Mouse (Mus musculus) stomach, embryonic 14.5 days (tissue): ENCODE measurements around the gene Wdr37. TPM values are rescaled to one million over a fixed set of nuclear protein-coding genes. Genes with fewer than 3 reads are reported as not detected.

Experiments used
- ATAC-seq: fragments of 200-750 bp; cut with Nextera tagmentation; 2 replicates; pipeline ENCODE4 v1.8.0; 2017; ENCODE audit warnings: low read depth, moderate TSS enrichment; ENCODE audit not compliant: insufficient number of reproducible peaks, insufficient read depth, low FRiP score
- H3K27ac ChIP-seq: fragments of 300-500 bp; sonication (generic); 2 replicates; pipeline ENCODE4 v1.5.1; 2014; ENCODE audit warnings: mild to moderate bottlenecking, low read length, moderate library complexity, mixed read lengths
- H3K27me3 ChIP-seq: fragments of 300-500 bp; sonication (generic); 2 replicates; pipeline ENCODE4 v1.6.1; 2014; ENCODE audit warnings: low read length, control low read depth, mixed read lengths; ENCODE audit not compliant: control insufficient read depth, insufficient read depth
- H3K36me3 ChIP-seq: fragments of 300-500 bp; sonication (generic); 2 replicates; pipeline ENCODE4 v1.6.1; 2014; ENCODE audit warnings: mild to moderate bottlenecking, control low read depth, low read length, moderate library complexity, mixed read lengths; ENCODE audit not compliant: control insufficient read depth, insufficient read depth
- H3K4me1 ChIP-seq: fragments of 300-500 bp; sonication (generic); 2 replicates; pipeline ENCODE4 v1.6.1; 2014; ENCODE audit warnings: low read length, control low read depth, mixed read lengths; ENCODE audit not compliant: control insufficient read depth, insufficient read depth
- H3K4me2 ChIP-seq: fragments of 300-500 bp; sonication (generic); replicated peaks from 2 replicates; pipeline ENCODE4 v1.6.1; 2014; ENCODE audit warnings: low read depth, low read length, control low read depth
- H3K4me3 ChIP-seq: fragments of 300-500 bp; sonication (generic); 2 replicates; pipeline ENCODE4 v1.5.1; 2014; ENCODE audit warnings: low read depth, low read length, control low read depth
- H3K9ac ChIP-seq: fragments of 300-500 bp; sonication (generic); replicated peaks from 2 replicates; pipeline ENCODE4 v1.6.1; 2014; ENCODE audit warnings: low read depth, mild to moderate bottlenecking, control low read depth, low read length, moderate library complexity, mixed read lengths
- H3K9me3 ChIP-seq: fragments of 300-500 bp; sonication (generic); 2 replicates; pipeline ENCODE4 v1.6.1; 2016; ENCODE audit warnings: low read depth, low read length, control low read depth; ENCODE audit not compliant: control insufficient read depth
- WGBS: fragments of 180-500 bp; shearing (Covaris S2); extraction: QIAGEN DNeasy Blood & Tissue Kit; methylation state at CpG from one replicate; pipeline ENCODE4 v1.1.7; 2014; 5-methylcytosine and 5-hydroxymethylcytosine counted together
- polyA plus RNA-seq: library from polyadenylated mRNA; unstranded; fragments of >200 nt; fragmentation: Nextera tagmentation; extraction: Ambion mirVana; gene quantifications from 2 replicates; pipeline ENCODE4 v1.2.1, GENCODE M21; 2014

Gene Wdr37
- polyA plus RNA-seq, 1 experiment from 2014 or later = 26.4 TPM

- H3K9ac ChIP-seq = no peak overlapping the region
- H3K4me2 ChIP-seq = no peak overlapping the region
- H3K36me3 ChIP-seq = no peaks in the 10 kb centered on the region
- no peaks in the 10 kb centered on the region for H3K9me3 ChIP-seq
- H3K4me1 ChIP-seq = peaks cover 8% of the 10 kb centered on the region; the same call in 1 of the 2 replicates
- H3K27ac ChIP-seq = no peak overlapping the region
- ATAC-seq = no peak
- no peaks in the 10 kb centered on the region for H3K27me3 ChIP-seq
- 98% methylated on average over 1 of the region's 1 CpGs for WGBS
- no peak overlapping the region for H3K4me3 ChIP-seq
Observed at GRCm38 (mm10) chr13:8873776-8874175, 2.1 kb upstream of the Wdr37 start.

GRCm38 (mm10) chr13:8870510-8871313 lies 997 bp downstream of the Wdr37 start:
- Histone ChIP-seq H3K36me3 (no peaks in the 10 kb centered on the region; the same call in 1 of the 2 replicates), H3K27ac (peak overlapping the region; percentile 99), H3K9ac (peak overlapping the region; percentile 72), H3K27me3 (no peaks in the 10 kb centered on the region), H3K4me3 (peak overlapping the region; percentile 85), H3K4me1 (peaks cover 8% of the 10 kb centered on the region; the same call in 1 of the 2 replicates), H3K9me3 (no peaks in the 10 kb centered on the region), H3K4me2 (peak overlapping the region; percentile 79)
- WGBS = under 1% methylated on average over 57 of the region's 57 CpGs
- ATAC-seq = peak; percentile 91

GRCm38 (mm10) chr13:8870160-8870509 lies 1.6 kb downstream of the Wdr37 start:
- no peak for ATAC-seq
- 5% methylated on average over 9 of the region's 9 CpGs for WGBS
- H3K27ac ChIP-seq = peak overlapping the region; percentile 99; the same call in 1 of the 2 replicates
- no peaks in the 10 kb centered on the region for H3K27me3 ChIP-seq
- H3K4me1 ChIP-seq = peaks cover 8% of the 10 kb centered on the region; the same call in 1 of the 2 replicates
- peak overlapping the region; percentile 85 for H3K4me3 ChIP-seq
- H3K9ac ChIP-seq = peak overlapping the region; percentile 72
- H3K9me3 ChIP-seq = no peaks in the 10 kb centered on the region
- no peaks in the 10 kb centered on the region; the same call in 1 of the 2 replicates for H3K36me3 ChIP-seq
- peak overlapping the region; percentile 79 for H3K4me2 ChIP-seq

- Histone ChIP-seq H3K4me2 (peak overlapping the region; percentile 79), H3K4me1 (peaks cover 8% of the 10 kb centered on the region; the same call in 1 of the 2 replicates), H3K36me3 (no peaks in the 10 kb centered on the region; the same call in 1 of the 2 replicates), H3K9ac (peak overlapping the region; percentile 72; the same call in 1 of the 2 replicates), H3K4me3 (peak overlapping the region; percentile 85), H3K27me3 (no peaks in the 10 kb centered on the region), H3K27ac (no peak overlapping the region), H3K9me3 (no peaks in the 10 kb centered on the region)
- no peak for ATAC-seq
- 59% methylated on average over 5 of the region's 5 CpGs for WGBS
Observed at GRCm38 (mm10) chr13:8869578-8870157, 2.0 kb downstream of the Wdr37 start.

- no peak overlapping the region for H3K9ac ChIP-seq
- no peak overlapping the region for H3K4me3 ChIP-seq
- H3K9me3 ChIP-seq = no peaks in the 10 kb centered on the region
- H3K27ac ChIP-seq = no peak overlapping the region
- no peaks in the 10 kb centered on the region for H3K27me3 ChIP-seq
- no peak for ATAC-seq
- no peaks in the 10 kb centered on the region; the same call in 1 of the 2 replicates for H3K36me3 ChIP-seq
- H3K4me2 ChIP-seq = no peak overlapping the region
- H3K4me1 ChIP-seq = peaks cover 8% of the 10 kb centered on the region; the same call in 1 of the 2 replicates
- WGBS = 87% methylated on average over 7 of the region's 7 CpGs
Observed at GRCm38 (mm10) chr13:8866612-8867011, 5.1 kb downstream of the Wdr37 start.

GRCm38 (mm10) chr13:8864990-8865389 lies 6.7 kb downstream of the Wdr37 start:
- 80% methylated on average over 3 of the region's 3 CpGs for WGBS
- no peak overlapping the region for H3K27ac ChIP-seq
- no peaks in the 10 kb centered on the region for H3K9me3 ChIP-seq
- no peak overlapping the region for H3K4me2 ChIP-seq
- peaks cover 7% of the 10 kb centered on the region; the same call in 1 of the 2 replicates for H3K4me1 ChIP-seq
- ATAC-seq = no peak
- no peaks in the 10 kb centered on the region for H3K27me3 ChIP-seq
- H3K4me3 ChIP-seq = no peak overlapping the region
- no peak overlapping the region for H3K9ac ChIP-seq
- peaks cover 3% of the 10 kb centered on the region; the same call in 1 of the 2 replicates for H3K36me3 ChIP-seq

GRCm38 (mm10) chr13:8860861-8861260 lies 10.8 kb downstream of the Wdr37 start:
- WGBS = 93% methylated on average over 9 of the region's 9 CpGs
- Histone ChIP-seq H3K9ac (no peak overlapping the region), H3K4me1 (no peaks in the 10 kb centered on the region), H3K36me3 (peaks cover 6% of the 10 kb centered on the region; the same call in 1 of the 2 replicates), H3K4me3 (no peak overlapping the region), H3K27ac (no peak overlapping the region), H3K9me3 (no peaks in the 10 kb centered on the region), H3K27me3 (no peaks in the 10 kb centered on the region), H3K4me2 (no peak overlapping the region)
- ATAC-seq = no peak

GRCm38 (mm10) chr13:8858453-8858852 lies 13.3 kb downstream of the Wdr37 start:
- H3K36me3 ChIP-seq = peaks cover 15% of the 10 kb centered on the region; the same call in 1 of the 2 replicates
- ATAC-seq = no peak
- H3K27me3 ChIP-seq = no peaks in the 10 kb centered on the region
- H3K4me3 ChIP-seq = no peak overlapping the region
- H3K4me1 ChIP-seq = no peaks in the 10 kb centered on the region
- no peak overlapping the region for H3K4me2 ChIP-seq
- WGBS = 93% methylated on average over 6 of the region's 6 CpGs
- H3K9ac ChIP-seq = no peak overlapping the region
- H3K27ac ChIP-seq = no peak overlapping the region
- H3K9me3 ChIP-seq = no peaks in the 10 kb centered on the region
